Mouse (Mus musculus) spleen, postnatal 4 days (tissue): ENCODE measurements around the gene Atf6.

Experiments
- DNase-seq, 2 experiments: peaks; one replicate each; pipeline ENCODE4 v3.0.0; 2022; ENCODE audit warnings: low spot score in 2 of 2

Atf6 gene

GRCm38 (mm10) chr1:170704911-170705594, 162.5 kb downstream of the Atf6 start:
- DNase-seq: no peak

GRCm38 (mm10) chr1:170704103-170704502, 163.5 kb downstream of the Atf6 start:
- no peak for DNase-seq

- no peak for DNase-seq
Measured at GRCm38 (mm10) chr1:170702958-170703357, 164.6 kb downstream of the Atf6 start.

- DNase-seq: no peak
Measured at GRCm38 (mm10) chr1:170702263-170702662, 165.3 kb downstream of the Atf6 start.

GRCm38 (mm10) chr1:170701582-170701981, 166.0 kb downstream of the Atf6 start:
- no peak for DNase-seq

GRCm38 (mm10) chr1:170701178-170701577, 166.4 kb downstream of the Atf6 start:
- no peak for DNase-seq

- DNase-seq: no peak
Measured at GRCm38 (mm10) chr1:170700496-170701027, 167.0 kb downstream of the Atf6 start.

GRCm38 (mm10) chr1:170699553-170699952, 168.0 kb downstream of the Atf6 start:
- no peak for DNase-seq

GRCm38 (mm10) chr1:170698771-170699170, 168.8 kb downstream of the Atf6 start:
- no peak for DNase-seq

GRCm38 (mm10) chr1:170697771-170698356, 169.7 kb downstream of the Atf6 start:
- DNase-seq: no peak

GRCm38 (mm10) chr1:170696996-170697395, 170.6 kb downstream of the Atf6 start:
- DNase-seq: no peak

GRCm38 (mm10) chr1:170695326-170695725, 172.2 kb downstream of the Atf6 start:
- DNase-seq: no peak

- no peak for DNase-seq
Measured at GRCm38 (mm10) chr1:170694821-170695291, 172.7 kb downstream of the Atf6 start.

- no peak for DNase-seq
Measured at GRCm38 (mm10) chr1:170691301-170691700, 176.3 kb downstream of the Atf6 start.

- no peak for DNase-seq
Measured at GRCm38 (mm10) chr1:170689773-170690172, 177.8 kb downstream of the Atf6 start.

- DNase-seq: no peak
Measured at GRCm38 (mm10) chr1:170683863-170684262, 183.7 kb downstream of the Atf6 start.

- DNase-seq: no peak
Measured at GRCm38 (mm10) chr1:170679624-170680023, 187.9 kb downstream of the Atf6 start.

- no peak for DNase-seq
Measured at GRCm38 (mm10) chr1:170678861-170679260, 188.7 kb downstream of the Atf6 start.

- DNase-seq: no peak
Measured at GRCm38 (mm10) chr1:170677681-170678080, 189.9 kb downstream of the Atf6 start.

- DNase-seq: no peak
Measured at GRCm38 (mm10) chr1:170674184-170674775, 193.3 kb downstream of the Atf6 start.

- DNase-seq: no peak
Measured at GRCm38 (mm10) chr1:170665200-170665599, 202.4 kb downstream of the Atf6 start.

- DNase-seq: no peak
Measured at GRCm38 (mm10) chr1:170664620-170665185, 202.9 kb downstream of the Atf6 start.
